Mouse (Mus musculus) midbrain, embryonic 12.5 days (tissue): Measurements from ENCODE around the gene Trrap. TPM values are rescaled to one million over a fixed set of nuclear protein-coding genes. Genes with fewer than 3 reads are reported as not detected.
A peak's percentile ranks its signal among the peaks of the same experiment; 100 is the strongest.

ENCODE experiments used
- ATAC-seq: fragments of 200-750 bp; cut with Nextera tagmentation; 2 replicates; pipeline ENCODE4 v1.8.0; 2017; ENCODE audit warnings: low read depth, moderate TSS enrichment, moderate library complexity; ENCODE audit not compliant: low FRiP score
- H3K27ac ChIP-seq: fragments of 300-500 bp; sonication (generic); replicated peaks from 2 replicates; pipeline ENCODE4 v1.5.1; 2016; ENCODE audit warnings: mild to moderate bottlenecking
- H3K27me3 ChIP-seq: fragments of 300-500 bp; sonication (generic); 2 replicates; pipeline ENCODE4 v1.6.1; 2016; ENCODE audit warnings: mild to moderate bottlenecking
- H3K36me3 ChIP-seq: fragments of 300-500 bp; sonication (generic); 2 replicates; pipeline ENCODE4 v1.6.1; 2016
- H3K4me1 ChIP-seq: fragments of 300-500 bp; sonication (generic); 2 replicates; pipeline ENCODE4 v1.6.1; 2016
- H3K4me2 ChIP-seq: fragments of 300-500 bp; sonication (generic); replicated peaks from 2 replicates; pipeline ENCODE4 v1.6.1; 2016; ENCODE audit warnings: mild to moderate bottlenecking, moderate library complexity
- H3K4me3 ChIP-seq: fragments of 300-500 bp; sonication (generic); 2 replicates; pipeline ENCODE4 v1.5.1; 2016; ENCODE audit warnings: mild to moderate bottlenecking
- H3K9ac ChIP-seq: fragments of 300-500 bp; sonication (generic); replicated peaks from 2 replicates; pipeline ENCODE4 v1.6.1; 2016; ENCODE audit warnings: mild to moderate bottlenecking, moderate library complexity
- H3K9me3 ChIP-seq: fragments of 300-500 bp; sonication (generic); 2 replicates; pipeline ENCODE4 v1.6.1; 2016; ENCODE audit warnings: mild to moderate bottlenecking
- WGBS: fragments of 180-500 bp; shearing (Covaris S2); methylation state at CpG from one replicate; pipeline ENCODE4 v1.1.7; 2016; 5-methylcytosine and 5-hydroxymethylcytosine counted together
- polyA plus RNA-seq: library from polyadenylated mRNA; unstranded; fragments of >200 nt; fragmentation: Nextera tagmentation; extraction: Ambion mirVana; gene quantifications from 2 replicates; pipeline ENCODE4 v1.2.1, GENCODE M21; 2016

The Trrap gene
- polyA plus RNA-seq, 1 experiment from 2014 or later = 102 TPM

GRCm38 (mm10) chr5:144851820-144852219 lies 84.3 kb downstream of the Trrap start:
- no peak overlapping the region for H3K4me2 ChIP-seq
- H3K27ac ChIP-seq = no peak overlapping the region
- no peak for ATAC-seq
- no peak overlapping the region for H3K9ac ChIP-seq
- no peaks in the 10 kb centered on the region for H3K27me3 ChIP-seq
- no peak overlapping the region for H3K4me3 ChIP-seq
- WGBS = 100% methylated on average over 3 of the region's 3 CpGs
- no peaks in the 10 kb centered on the region for H3K4me1 ChIP-seq
- no peaks in the 10 kb centered on the region for H3K9me3 ChIP-seq
- H3K36me3 ChIP-seq = peaks cover 99% of the 10 kb centered on the region

GRCm38 (mm10) chr5:144853931-144854330 lies 86.4 kb downstream of the Trrap start:
- WGBS = 92% methylated on average over 5 of the region's 5 CpGs

GRCm38 (mm10) chr5:144855936-144856335 lies 88.4 kb downstream of the Trrap start:
- no peak overlapping the region for H3K4me2 ChIP-seq
- H3K4me3 ChIP-seq = no peak overlapping the region
- no peak for ATAC-seq
- no peaks in the 10 kb centered on the region for H3K27me3 ChIP-seq
- H3K27ac ChIP-seq = no peak overlapping the region
- no peaks in the 10 kb centered on the region for H3K4me1 ChIP-seq
- H3K9me3 ChIP-seq = peaks cover 5% of the 10 kb centered on the region; the same call in 1 of the 2 replicates
- WGBS = 72% methylated on average over 6 of the region's 6 CpGs
- peaks cover 95% of the 10 kb centered on the region for H3K36me3 ChIP-seq
- no peak overlapping the region for H3K9ac ChIP-seq

More at GRCm38 (mm10) chr5:144853931-144854330, 86.4 kb downstream of the Trrap start:
- 0 out of 2 replicates have a peak, but pooled peaks have one; percentile 19 for ATAC-seq
- Histone ChIP-seq H3K27me3 (no peaks in the 10 kb centered on the region), H3K27ac (no peak overlapping the region), H3K9me3 (no peaks in the 10 kb centered on the region), H3K4me2 (no peak overlapping the region), H3K4me1 (no peaks in the 10 kb centered on the region), H3K4me3 (no peak overlapping the region), H3K9ac (no peak overlapping the region), H3K36me3 (peaks cover 96% of the 10 kb centered on the region)

GRCm38 (mm10) chr5:144858527-144858926 lies 91.0 kb downstream of the Trrap start:
- H3K9me3 ChIP-seq = peaks cover 9% of the 10 kb centered on the region; the same call in 1 of the 2 replicates
- H3K27ac ChIP-seq = no peak overlapping the region
- no peak overlapping the region for H3K4me3 ChIP-seq
- no peaks in the 10 kb centered on the region for H3K4me1 ChIP-seq
- peaks cover 74% of the 10 kb centered on the region for H3K36me3 ChIP-seq
- 94% methylated on average over 15 of the region's 15 CpGs for WGBS
- H3K9ac ChIP-seq = no peak overlapping the region
- ATAC-seq = no peak
- H3K4me2 ChIP-seq = no peak overlapping the region
- H3K27me3 ChIP-seq = no peaks in the 10 kb centered on the region

GRCm38 (mm10) chr5:144859284-144859683 lies 91.8 kb downstream of the Trrap start:
- no peak overlapping the region for H3K4me3 ChIP-seq
- H3K27me3 ChIP-seq = no peaks in the 10 kb centered on the region
- peaks cover 9% of the 10 kb centered on the region; the same call in 1 of the 2 replicates for H3K9me3 ChIP-seq
- H3K4me2 ChIP-seq = no peak overlapping the region
- no peak overlapping the region for H3K27ac ChIP-seq
- no peak overlapping the region for H3K9ac ChIP-seq
- no peak for ATAC-seq
- WGBS = 96% methylated on average over 9 of the region's 9 CpGs
- no peaks in the 10 kb centered on the region for H3K4me1 ChIP-seq
- H3K36me3 ChIP-seq = peaks cover 66% of the 10 kb centered on the region

- Histone ChIP-seq H3K4me1 (no peaks in the 10 kb centered on the region), H3K9ac (no peak overlapping the region), H3K4me2 (no peak overlapping the region), H3K4me3 (no peak overlapping the region), H3K36me3 (peaks cover 50% of the 10 kb centered on the region), H3K27me3 (no peaks in the 10 kb centered on the region), H3K9me3 (peaks cover 9% of the 10 kb centered on the region; the same call in 1 of the 2 replicates), H3K27ac (no peak overlapping the region)
- ATAC-seq = no peak
- WGBS = 95% methylated on average over 8 of the region's 8 CpGs
Measured at GRCm38 (mm10) chr5:144860913-144861312, 93.4 kb downstream of the Trrap start.

- no peaks in the 10 kb centered on the region for H3K36me3 ChIP-seq
- no peak overlapping the region for H3K9ac ChIP-seq
- 90% methylated on average over 8 of the region's 8 CpGs for WGBS
- ATAC-seq = no peak
- H3K4me2 ChIP-seq = no peak overlapping the region
- no peak overlapping the region for H3K27ac ChIP-seq
- H3K4me3 ChIP-seq = no peak overlapping the region
- no peaks in the 10 kb centered on the region for H3K27me3 ChIP-seq
- no peaks in the 10 kb centered on the region for H3K9me3 ChIP-seq
- H3K4me1 ChIP-seq = no peaks in the 10 kb centered on the region
Measured at GRCm38 (mm10) chr5:144866923-144867322, 99.4 kb downstream of the Trrap start.

- Histone ChIP-seq H3K9ac (no peak overlapping the region), H3K4me3 (no peak overlapping the region), H3K4me1 (no peaks in the 10 kb centered on the region), H3K4me2 (no peak overlapping the region), H3K36me3 (no peaks in the 10 kb centered on the region), H3K27ac (no peak overlapping the region), H3K9me3 (no peaks in the 10 kb centered on the region), H3K27me3 (no peaks in the 10 kb centered on the region)
- WGBS = 67% methylated on average over 7 of the region's 7 CpGs
- no peak for ATAC-seq
Measured at GRCm38 (mm10) chr5:144869466-144869865, 101.9 kb downstream of the Trrap start.

GRCm38 (mm10) chr5:144870782-144871181 lies 103.2 kb downstream of the Trrap start:
- H3K4me3 ChIP-seq = no peak overlapping the region
- no peak overlapping the region for H3K9ac ChIP-seq
- WGBS = 85% methylated on average over 7 of the region's 7 CpGs
- H3K4me2 ChIP-seq = no peak overlapping the region
- no peaks in the 10 kb centered on the region for H3K27me3 ChIP-seq
- H3K36me3 ChIP-seq = no peaks in the 10 kb centered on the region
- H3K9me3 ChIP-seq = no peaks in the 10 kb centered on the region
- ATAC-seq = no peak
- no peak overlapping the region for H3K27ac ChIP-seq
- no peaks in the 10 kb centered on the region for H3K4me1 ChIP-seq

GRCm38 (mm10) chr5:144871775-144872174 lies 104.2 kb downstream of the Trrap start:
- Histone ChIP-seq H3K36me3 (peaks cover 2% of the 10 kb centered on the region), H3K4me2 (no peak overlapping the region), H3K9me3 (no peaks in the 10 kb centered on the region), H3K27me3 (no peaks in the 10 kb centered on the region), H3K4me1 (no peaks in the 10 kb centered on the region), H3K4me3 (no peak overlapping the region), H3K27ac (no peak overlapping the region), H3K9ac (no peak overlapping the region)
- WGBS = 100% methylated on average over 1 of the region's 1 CpGs
- ATAC-seq = no peak

GRCm38 (mm10) chr5:144872326-144872725 lies 104.8 kb downstream of the Trrap start:
- no peak for ATAC-seq
- Histone ChIP-seq H3K36me3 (peaks cover 7% of the 10 kb centered on the region), H3K4me3 (no peak overlapping the region), H3K4me2 (no peak overlapping the region), H3K9me3 (no peaks in the 10 kb centered on the region), H3K27me3 (no peaks in the 10 kb centered on the region), H3K4me1 (no peaks in the 10 kb centered on the region), H3K27ac (no peak overlapping the region), H3K9ac (no peak overlapping the region)
- 75% methylated on average over 5 of the region's 5 CpGs for WGBS

- Histone ChIP-seq H3K9me3 (no peaks in the 10 kb centered on the region), H3K27me3 (no peaks in the 10 kb centered on the region), H3K36me3 (peaks cover 11% of the 10 kb centered on the region), H3K9ac (no peak overlapping the region), H3K4me1 (no peaks in the 10 kb centered on the region), H3K4me3 (no peak overlapping the region), H3K27ac (no peak overlapping the region), H3K4me2 (no peak overlapping the region)
- ATAC-seq = no peak
- 83% methylated on average over 3 of the region's 3 CpGs for WGBS
Measured at GRCm38 (mm10) chr5:144872867-144873266, 105.3 kb downstream of the Trrap start.

- H3K27ac ChIP-seq = no peak overlapping the region
- H3K36me3 ChIP-seq = peaks cover 33% of the 10 kb centered on the region
- no peak overlapping the region for H3K9ac ChIP-seq
- no peaks in the 10 kb centered on the region for H3K9me3 ChIP-seq
- H3K4me3 ChIP-seq = no peak overlapping the region
- WGBS = 87% methylated on average over 6 of the region's 6 CpGs
- ATAC-seq = no peak
- H3K4me1 ChIP-seq = no peaks in the 10 kb centered on the region
- H3K4me2 ChIP-seq = no peak overlapping the region
- no peaks in the 10 kb centered on the region for H3K27me3 ChIP-seq
Measured at GRCm38 (mm10) chr5:144875227-144875626, 107.7 kb downstream of the Trrap start.
